Mouse (Mus musculus) MEL (cell line): ENCODE results near the gene Slc4a7.

Experiments
- MYC ChIP-seq: IDR thresholded peaks from 2 replicates; pipeline ENCODE4 v1.6.1; 2011; ENCODE audit warnings: low read depth, mild to moderate bottlenecking, low read length, improper control_type of control experiment, moderate library complexity
- POLR2AphosphoS2 ChIP-seq: IDR thresholded peaks from 2 replicates; pipeline ENCODE4 v1.6.1; 2011; ENCODE audit warnings: low read length, improper control_type of control experiment
- SMC3 ChIP-seq: IDR thresholded peaks from 2 replicates; pipeline ENCODE4 v1.6.1; 2011; ENCODE audit warnings: low read depth, low read length, improper control_type of control experiment
- USF2 ChIP-seq, 2 experiments: IDR thresholded peaks; 2 replicates each; pipeline ENCODE4 v1.6.1; 2011 to 2012; ENCODE audit warnings: improper control_type of control experiment in 2 of 2, low read length in 2 of 2, borderline replicate concordance in 1 of 2, inconsistent platforms in 1 of 2, low read depth in 1 of 2, mild to moderate bottlenecking in 1 of 2; ENCODE audit not compliant: insufficient read depth in 1 of 2
- ZKSCAN1 ChIP-seq: IDR thresholded peaks from 2 replicates; pipeline ENCODE4 v1.6.1; 2012; ENCODE audit warnings: low read depth, mild to moderate bottlenecking, inconsistent platforms, low read length, improper control_type of control experiment, moderate library complexity

DNA sequence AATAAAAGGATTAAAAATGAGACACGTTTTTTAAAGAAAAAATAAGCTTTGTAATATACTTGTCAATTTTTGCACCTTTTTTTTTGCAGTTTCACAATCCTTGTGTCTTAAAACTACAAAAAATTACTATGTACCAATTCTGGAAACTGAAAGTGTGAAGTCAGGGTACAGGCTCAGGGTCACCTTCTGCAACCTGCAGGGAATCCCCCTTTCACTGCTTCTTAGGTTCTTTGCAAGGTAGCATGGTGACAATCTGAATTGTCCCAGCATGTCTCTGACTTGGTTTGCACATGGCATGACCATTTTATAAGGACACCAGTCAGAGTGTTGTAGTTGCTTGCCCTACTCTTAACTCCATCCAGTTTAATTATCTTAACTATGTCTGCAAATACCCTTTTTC, 82.1 kb downstream of the Slc4a7 start:
- no peak for TF ChIP-seq SMC3
- TF ChIP-seq MYC, result no peak
- TF ChIP-seq ZKSCAN1, result no peak
- TF ChIP-seq USF2 (IDR thresholded peaks at IDR 0.05; ENCODE audit: borderline replicate concordance in 1 of 2, insufficient read depth in 1 of 2, low read depth in 1 of 2, low read length in 2 of 2), result no peak
- no peak for TF ChIP-seq POLR2AphosphoS2
